Mouse (Mus musculus) heart, adult 2 months (tissue): Measurements from ENCODE around the gene Zfp689.

Experiments used
- CTCF ChIP-seq: fragments of 200-600 bp; IDR thresholded peaks from 2 replicates; pipeline ENCODE4 v1.8.1; 2022; ENCODE audit warnings: antibody characterized with exemption, mild to moderate bottlenecking, moderate library complexity
- EP300 ChIP-seq: fragments of 200-500 bp; IDR thresholded peaks from 2 replicates; pipeline ENCODE4 v1.6.1; 2011; ENCODE audit warnings: low read depth, low read length, control low read depth; ENCODE audit not compliant: insufficient read depth
- POLR2A ChIP-seq: fragments of 200-500 bp; IDR thresholded peaks from 2 replicates; pipeline ENCODE4 v1.6.1; 2011; ENCODE audit warnings: mild to moderate bottlenecking, low read depth, low read length, control low read depth; ENCODE audit not compliant: insufficient read depth

DNA sequence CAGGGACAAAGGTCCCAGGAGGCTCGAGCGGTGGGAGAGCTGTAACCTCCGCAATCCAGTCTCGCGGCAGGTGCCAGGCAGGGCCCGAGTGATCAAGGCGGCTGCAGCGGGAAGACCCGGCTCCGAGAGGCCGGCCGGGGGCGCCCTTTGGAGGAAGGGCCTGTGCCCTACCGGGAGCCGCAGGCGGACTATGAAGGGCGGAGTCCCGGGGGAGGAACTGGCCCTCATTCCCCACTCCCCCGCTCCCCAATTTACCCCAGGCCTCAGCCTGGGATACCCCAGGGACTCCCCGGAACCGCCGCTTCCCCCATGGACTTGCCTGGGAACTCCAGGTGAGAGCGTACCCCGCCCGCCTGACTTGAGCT lies 22.7 kb upstream of the Zfp689 start:
- no peak for TF ChIP-seq POLR2A
- no peak for TF ChIP-seq EP300
- TF ChIP-seq CTCF = peak; percentile 40
